18 mouse cellular contexts compared by ENCODE assay signal in the genomic region with DNA sequence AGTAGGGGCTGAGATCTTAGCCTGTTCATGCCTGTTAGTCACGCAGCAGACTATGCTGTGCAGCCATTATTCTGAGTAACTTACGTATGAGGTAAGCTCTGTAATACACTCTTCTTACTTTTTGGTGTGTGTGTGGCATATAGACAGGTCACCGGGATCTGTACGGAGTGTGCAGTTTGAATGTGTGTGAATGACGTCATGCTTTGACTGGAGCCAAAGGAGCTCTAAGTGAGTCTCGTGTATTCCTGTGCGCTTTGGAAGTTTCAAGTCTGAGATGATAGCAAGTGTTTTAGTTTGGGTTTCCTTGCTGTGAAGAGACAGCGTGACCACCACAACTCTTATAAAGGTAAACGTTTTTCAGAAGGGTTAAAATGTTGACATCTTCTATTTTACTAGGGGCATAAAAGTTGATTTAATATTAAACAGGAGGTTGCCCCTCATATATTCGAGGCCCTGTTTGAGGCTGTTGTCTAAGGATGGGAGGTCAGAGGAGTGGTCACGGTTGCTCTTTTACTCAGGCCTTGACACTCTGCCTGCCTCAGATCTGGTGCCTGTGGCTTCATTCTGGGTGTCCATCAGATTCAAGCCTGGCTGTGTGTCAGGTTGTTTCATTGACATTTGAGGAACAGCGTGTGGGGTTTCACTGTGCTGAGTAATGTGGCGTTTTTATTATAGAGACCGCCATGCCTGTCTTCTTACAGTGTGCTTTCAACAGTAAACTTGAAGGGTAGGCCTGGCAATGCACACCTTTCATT. TPM values are rescaled to one million over a fixed set of nuclear protein-coding genes. Genes with fewer than 3 reads are reported as not detected.
A peak's percentile ranks its signal among the peaks of the same experiment; 100 is the strongest.
DNase-seq lines count a peak whose midpoint lies in the region; ATAC-seq and TF ChIP-seq lines count a peak whose summit lies in the region.
"Had no signal": no experiment of that assay in that cellular context is flagged by ENCODE, and none has a peak within 500 bp of the region (broad histone marks: within the 10 kb centered on the region; RNA-seq: fewer than 3 reads in every experiment).

No protein-coding gene starts in this region.

- 0 out of 2 replicates have a peak, but pooled peaks cover 2% of the 10 kb centered on the region for H3K36me3 ChIP-seq in intestine, embryonic 14.5 days (ENCODE audit: control insufficient read depth, insufficient read depth, low read length)
- H3K36me3 ChIP-seq in intestine, postnatal 0 days (ENCODE audit: control insufficient read depth, insufficient read depth): 0 out of 2 replicates have a peak, but pooled peaks cover 3% of the 10 kb centered on the region
- H3K36me3 ChIP-seq in megakaryocyte, embryonic 14.5 days (replicated peaks; ENCODE audit: low read length): peaks cover 49% of the 10 kb centered on the region
- H3K36me3 ChIP-seq in limb, embryonic 14.5 days (ENCODE audit: control insufficient read depth, insufficient read depth, low read length): peaks cover 5% of the 10 kb centered on the region; the same call in 1 of the 2 replicates

- intact Hi-C loops in gastrocnemius, adult 2 months (cut with DNase I): no loop called here

- no peak overlapping the region; the same call in 1 of the 2 replicates for H3K4me3 ChIP-seq in gastrocnemius, adult 2 months
- no peak overlapping the region for H3K4me3 ChIP-seq in intestine, embryonic 14.5 days (ENCODE audit: low read depth, low read length)
- H3K4me3 ChIP-seq in intestine, postnatal 0 days (ENCODE audit: low read depth, low read length): no peak overlapping the region
- H3K4me3 ChIP-seq in megakaryocyte, embryonic 14.5 days (replicated peaks): peak overlapping the region; percentile 26
- no peak overlapping the region for H3K4me3 ChIP-seq in limb, embryonic 14.5 days (replicated peaks; ENCODE audit: low read length)

- peak; percentile 67 for DNase-seq in gastrocnemius, adult 2 months
- DNase-seq in gastrocnemius, postnatal 25 days: no peak
- peak; percentile 46 for DNase-seq in intestine, embryonic 14.5 days (ENCODE audit: low spot score)
- DNase-seq in limb, embryonic 14.5 days (ENCODE audit: low spot score): peak; percentile 18
- DNase-seq in cerebellum, postnatal 14 days: no peak
- DNase-seq: adrenal gland, postnatal 14 days; cerebellum, adult 8-10 months; forebrain, postnatal 0 days; heart, postnatal 14 days; kidney, adult 8-10 months; kidney, postnatal 4 days; right cerebral cortex, adult 18-20 months; thymus, postnatal 36 days had no signal

- TF ChIP-seq CTCF in gastrocnemius, adult 2 months (IDR thresholded peaks at IDR 0.05): no peak
- no peak for TF ChIP-seq CTCF in intestine, postnatal 0 days (IDR thresholded peaks at IDR 0.05; ENCODE audit: low read depth)

- H3K27me3 ChIP-seq in intestine, embryonic 14.5 days (replicated peaks; ENCODE audit: control insufficient read depth, insufficient read depth, low read length): no peaks in the 10 kb centered on the region
- no peaks in the 10 kb centered on the region for H3K27me3 ChIP-seq in intestine, postnatal 0 days (replicated peaks; ENCODE audit: control insufficient read depth, insufficient read depth, low read length)
- H3K27me3 ChIP-seq in megakaryocyte, embryonic 14.5 days (replicated peaks): no peaks in the 10 kb centered on the region
- H3K27me3 ChIP-seq in limb, embryonic 14.5 days (ENCODE audit: control insufficient read depth, insufficient read depth, low read length): no peaks in the 10 kb centered on the region

- TF ChIP-seq POLR2A in limb, embryonic 14.5 days (IDR thresholded peaks at IDR 0.05; ENCODE audit: borderline replicate concordance, extremely low read depth, insufficient read depth, insufficient read length): no peak

- H3K27ac ChIP-seq in gastrocnemius, adult 2 months: peak overlapping the region; percentile 75
- H3K27ac ChIP-seq in intestine, embryonic 14.5 days (ENCODE audit: low read depth): no peak overlapping the region
- no peak overlapping the region for H3K27ac ChIP-seq in intestine, postnatal 0 days (ENCODE audit: low read depth, low read length)
- H3K27ac ChIP-seq in limb, embryonic 14.5 days (replicated peaks; ENCODE audit: low read depth, low read length): no peak overlapping the region
- H3K27ac ChIP-seq: macrophage had no signal

- H3K9me3 ChIP-seq in intestine, embryonic 14.5 days (ENCODE audit: control insufficient read depth, low read length): no peaks in the 10 kb centered on the region
- no peaks in the 10 kb centered on the region for H3K9me3 ChIP-seq in intestine, postnatal 0 days (ENCODE audit: control insufficient read depth)
- no peaks in the 10 kb centered on the region for H3K9me3 ChIP-seq in megakaryocyte, embryonic 14.5 days
- no peaks in the 10 kb centered on the region for H3K9me3 ChIP-seq in limb, embryonic 14.5 days (ENCODE audit: control insufficient read depth, low read length)

- H3K4me1 ChIP-seq in intestine, embryonic 14.5 days (replicated peaks; ENCODE audit: control insufficient read depth, insufficient read depth, low read length): peaks cover 41% of the 10 kb centered on the region
- H3K4me1 ChIP-seq in intestine, postnatal 0 days (replicated peaks; ENCODE audit: control insufficient read depth, insufficient read depth, low read length): no peaks in the 10 kb centered on the region; the same call in none of the 2 replicates
- H3K4me1 ChIP-seq in megakaryocyte, embryonic 14.5 days: peaks cover 64% of the 10 kb centered on the region
- peaks cover 34% of the 10 kb centered on the region for H3K4me1 ChIP-seq in limb, embryonic 14.5 days (ENCODE audit: control insufficient read depth, insufficient read depth, low read length)

- 67% methylated on average over 14 of the region's 14 CpGs for WGBS in intestine, embryonic 14.5 days
- 68% methylated on average over 14 of the region's 14 CpGs for WGBS in intestine, postnatal 0 days
- WGBS in limb, embryonic 14.5 days: 62% methylated on average over 14 of the region's 14 CpGs

- no peak for ATAC-seq in intestine, embryonic 14.5 days (replicated peaks; ENCODE audit: low FRiP score, low TSS enrichment, low read depth)
- no peak for ATAC-seq in intestine, postnatal 0 days
- ATAC-seq in megakaryocyte, adult 5-6 weeks (ENCODE audit: poor library complexity, severe bottlenecking): no peak
- ATAC-seq in limb, embryonic 14.5 days (ENCODE audit: low FRiP score, low read depth): peak; percentile 39; the same call in 1 of the 2 replicates
- ATAC-seq: forebrain, postnatal 0 days; midbrain, embryonic 16.5 days had no signal

- H3K9ac ChIP-seq in intestine, embryonic 14.5 days (ENCODE audit: low read length): no peak overlapping the region
- H3K9ac ChIP-seq in intestine, postnatal 0 days (ENCODE audit: low read depth, low read length): no peak overlapping the region
- H3K9ac ChIP-seq in limb, embryonic 14.5 days (ENCODE audit: low read depth, low read length, severe bottlenecking): no peak overlapping the region
- H3K9ac ChIP-seq: forebrain, postnatal 0 days had no signal

- H3K4me2 ChIP-seq in intestine, embryonic 14.5 days (ENCODE audit: low read length): no peak overlapping the region
- H3K4me2 ChIP-seq in intestine, postnatal 0 days (replicated peaks; ENCODE audit: low read depth): no peak overlapping the region
- H3K4me2 ChIP-seq in limb, embryonic 14.5 days (replicated peaks; ENCODE audit: low read depth, low read length, severe bottlenecking): no peak overlapping the region

RNA-seq across cellular contexts. Expression of a gene that starts 14.5 kb away (rescaled TPM):
- total RNA-seq in gastrocnemius, adult 2 months (2021): 10 to 100 TPM in 1 of 2 experiments, 1 to 10 TPM in 1; 9.7 to 10.8 TPM
- total RNA-seq in gastrocnemius, postnatal 25 days (2021): 10 to 100 TPM; 10.3 to 12.6 TPM
- polyA plus RNA-seq in intestine, embryonic 14.5 days (2014; fragmentation: Nextera tagmentation; extraction: Ambion mirVana): 35.7 and 38.2 TPM in 2 replicates
- polyA plus RNA-seq in intestine, postnatal 0 days (2015; fragmentation: Nextera tagmentation; extraction: Ambion mirVana): 77.4 and 81.2 TPM in 2 replicates
- polyA plus RNA-seq in megakaryocyte, embryonic 14.5 days (2012; ENCODE audit: insufficient read depth, low replicate concordance): 0.62 and 0.97 TPM in 2 replicates
- total RNA-seq in megakaryocyte, adult 5-6 weeks (2015): 84.2 and 101 TPM in 2 replicates
- 46.7 and 59.2 TPM in 2 replicates for total RNA-seq in megakaryocyte, adult 5-6 weeks (2017)
- polyA plus RNA-seq in limb, embryonic 14.5 days (2012; rRNA removed): 35.0 and 39.9 TPM in 2 replicates
- 41.3 and 43.6 TPM in 2 replicates for polyA plus RNA-seq in limb, embryonic 14.5 days (2014; fragmentation: Nextera tagmentation; extraction: Ambion mirVana)

RNA-seq across cellular contexts. Expression of a gene that starts 15.3 kb away (rescaled TPM):
- 10 to 100 TPM; 23.7 to 26.6 TPM for total RNA-seq in gastrocnemius, adult 2 months (2021)
- 10 to 100 TPM; 18.1 to 23.6 TPM for total RNA-seq in gastrocnemius, postnatal 25 days (2021)
- polyA plus RNA-seq in intestine, embryonic 14.5 days (2014; fragmentation: Nextera tagmentation; extraction: Ambion mirVana): 43.6 and 47.5 TPM in 2 replicates
- polyA plus RNA-seq in intestine, postnatal 0 days (2015; fragmentation: Nextera tagmentation; extraction: Ambion mirVana): 33.4 and 39.6 TPM in 2 replicates
- polyA plus RNA-seq in megakaryocyte, embryonic 14.5 days (2012; ENCODE audit: insufficient read depth, low replicate concordance): 0.47 and 4.9 TPM in 2 replicates
- 96.1 and 96.7 TPM in 2 replicates for total RNA-seq in megakaryocyte, adult 5-6 weeks (2015)
- 69.0 and 91.8 TPM in 2 replicates for total RNA-seq in megakaryocyte, adult 5-6 weeks (2017)
- polyA plus RNA-seq in limb, embryonic 14.5 days (2012; rRNA removed): 29.1 and 34.5 TPM in 2 replicates
- polyA plus RNA-seq in limb, embryonic 14.5 days (2014; fragmentation: Nextera tagmentation; extraction: Ambion mirVana): 52.2 and 55.8 TPM in 2 replicates

Comparison
In these comparisons a context has a peak if more than half of its experiments do, and no peak if none do; other contexts are left out.
1. DNase-seq: peak in gastrocnemius, adult 2 months (single experiment), intestine, embryonic 14.5 days (single experiment) and limb, embryonic 14.5 days (single experiment); none in gastrocnemius, postnatal 25 days (single experiment) and cerebellum, postnatal 14 days (0 of 2).
2. RNA of a gene that starts 14.5 kb away (polyA plus RNA-seq): 77.4 to 81.2 TPM in intestine, postnatal 0 days, 35.0 to 43.6 TPM in limb, embryonic 14.5 days and 35.7 to 38.2 TPM in intestine, embryonic 14.5 days; 0.62 to 0.97 TPM in megakaryocyte, embryonic 14.5 days; every median in the first group is over 10 times any median in the second.